Comparison of ENCODE assay signal across 9 mouse cellular contexts in genomic region chr8:61515110-61515930, GRCm38 (mm10). TPM values are rescaled to one million over a fixed set of nuclear protein-coding genes. Genes with fewer than 3 reads are reported as not detected.
DNase-seq lines count a peak whose midpoint lies in the region; ATAC-seq lines count a peak whose summit lies in the region.
"Had no signal": no experiment of that assay in that cellular context is flagged by ENCODE, and none has a peak within 500 bp of the region (broad histone marks: within the 10 kb centered on the region; RNA-seq: fewer than 3 reads in every experiment).

No protein-coding gene starts in this region.

- peaks cover 3% of the 10 kb centered on the region; the same call in 1 of the 2 replicates for H3K36me3 ChIP-seq in forebrain, embryonic 11.5 days (ENCODE audit: control insufficient read depth, insufficient read depth, low read length)
- H3K36me3 ChIP-seq in hindbrain, embryonic 16.5 days (ENCODE audit: control insufficient read depth, insufficient read depth, low read length) = 0 out of 2 replicates have a peak, but pooled peaks cover 6% of the 10 kb centered on the region
- H3K36me3 ChIP-seq: G1E had no signal

- WGBS in forebrain, embryonic 11.5 days = 64% methylated on average over 24 of the region's 24 CpGs
- 35% methylated on average over 24 of the region's 24 CpGs for WGBS in hindbrain, embryonic 16.5 days

- H3K27ac ChIP-seq in forebrain, embryonic 11.5 days (ENCODE audit: low read depth, low read length) = peak overlapping the region; percentile 85
- H3K27ac ChIP-seq in hindbrain, embryonic 16.5 days (ENCODE audit: low read depth, low read length) = peak overlapping the region; percentile 85

- intact Hi-C loops in left cerebral cortex, postnatal 4 days (cut with DNase I) = loop anchor here (5.0 kb wide), 2 partner anchors 438 to 1008 kb away; partner anchors contain the start of gene Aadat

- no peaks in the 10 kb centered on the region for H3K27me3 ChIP-seq in forebrain, embryonic 11.5 days (ENCODE audit: control insufficient read depth, insufficient read depth, low read length)
- no peaks in the 10 kb centered on the region for H3K27me3 ChIP-seq in hindbrain, embryonic 16.5 days (replicated peaks; ENCODE audit: control insufficient read depth, insufficient read depth, low read length)

- no peak overlapping the region for H3K4me3 ChIP-seq in forebrain, embryonic 11.5 days (ENCODE audit: low read depth, low read length)
- H3K4me3 ChIP-seq in hindbrain, embryonic 16.5 days (ENCODE audit: low read length) = peak overlapping the region; percentile 31

- no peaks in the 10 kb centered on the region for H3K9me3 ChIP-seq in forebrain, embryonic 11.5 days (ENCODE audit: control insufficient read depth, low read length)
- H3K9me3 ChIP-seq in hindbrain, embryonic 16.5 days (ENCODE audit: control insufficient read depth, low read length) = no peaks in the 10 kb centered on the region
- H3K9me3 ChIP-seq: G1E had no signal

- H3K9ac ChIP-seq in forebrain, embryonic 11.5 days (ENCODE audit: low read length) = no peak overlapping the region; the same call in 1 of the 2 replicates
- peak overlapping the region; percentile 57 for H3K9ac ChIP-seq in hindbrain, embryonic 16.5 days (ENCODE audit: low read depth, low read length)
- H3K9ac ChIP-seq: lung, embryonic 14.5 days had no signal

- DNase-seq in left cerebral cortex, postnatal 4 days = peak; percentile 32
- no peak for DNase-seq in left cerebral cortex, adult 8-10 months (ENCODE audit: low spot score in 2 of 2)
- DNase-seq in forebrain, embryonic 11.5 days (ENCODE audit: low spot score) = no peak
- DNase-seq in retina, embryonic 14.5 days (ENCODE audit: low spot score) = peak; percentile 82
- DNase-seq in adrenal gland, adult 2 months = no peak
- DNase-seq in right cerebral cortex, adult 18-20 months = no peak

- H3K4me2 ChIP-seq in forebrain, embryonic 11.5 days (ENCODE audit: low read depth, low read length, severe bottlenecking) = peak overlapping the region; percentile 11; the same call in 1 of the 2 replicates
- peak overlapping the region; percentile 52 for H3K4me2 ChIP-seq in hindbrain, embryonic 16.5 days (ENCODE audit: low read length)
- H3K4me2 ChIP-seq: lung, embryonic 14.5 days had no signal

- peaks cover 11% of the 10 kb centered on the region for H3K4me1 ChIP-seq in forebrain, embryonic 11.5 days (replicated peaks; ENCODE audit: control insufficient read depth, insufficient read depth, low read length)
- peaks cover 13% of the 10 kb centered on the region for H3K4me1 ChIP-seq in hindbrain, embryonic 16.5 days (ENCODE audit: control insufficient read depth, insufficient read depth, low read depth, low read length)

- ATAC-seq in forebrain, embryonic 11.5 days (replicated peaks; ENCODE audit: low FRiP score) = peak; percentile 61
- peak; percentile 74 for ATAC-seq in hindbrain, embryonic 16.5 days

RNA-seq across cellular contexts. Expression of gene Cbr4, which starts 27.8 kb away (rescaled TPM):
- 10 to 100 TPM; 12.5 to 14.0 TPM for total RNA-seq in left cerebral cortex, postnatal 4 days (2021)
- 10 to 100 TPM; 24.7 to 29.7 (median 26.5) TPM for total RNA-seq in left cerebral cortex, adult 8-10 months (2022)
- polyA plus RNA-seq in forebrain, embryonic 11.5 days (2014; fragmentation: Nextera tagmentation; extraction: Ambion mirVana) = 27.9 and 31.0 TPM in 2 replicates
- polyA plus RNA-seq in hindbrain, embryonic 16.5 days (2015; fragmentation: Nextera tagmentation; extraction: Ambion mirVana) = 19.7 and 21.1 TPM in 2 replicates
- total RNA-seq in adrenal gland, adult 2 months (2021) = 10 to 100 TPM; 38.9 to 51.9 TPM
- polyA plus RNA-seq in adrenal gland, adult 2 months (2012; rRNA removed) = 1.6 and 3.8 TPM in 2 replicates

Comparison
In these comparisons a context has a peak if more than half of its experiments do, and no peak if none do; other contexts are left out.
1. DNase-seq: peak in left cerebral cortex, postnatal 4 days (single experiment) and retina, embryonic 14.5 days (single experiment); none in left cerebral cortex, adult 8-10 months (0 of 2), forebrain, embryonic 11.5 days (single experiment), adrenal gland, adult 2 months (single experiment) and right cerebral cortex, adult 18-20 months (single experiment).